Mouse (Mus musculus) forebrain, embryonic 11.5 days (tissue): ENCODE measurements around the gene Csrnp3. TPM values are rescaled to one million over a fixed set of nuclear protein-coding genes. Genes with fewer than 3 reads are reported as not detected.

Source experiments
- ATAC-seq: fragments of 200-750 bp; cut with Nextera tagmentation; replicated peaks from 2 replicates; pipeline ENCODE4 v1.8.0; 2017; ENCODE audit warnings: moderate TSS enrichment; ENCODE audit not compliant: low FRiP score
- DNase-seq: peaks from one replicate; pipeline ENCODE4 v3.0.0-alpha.2; 2017; ENCODE audit warnings: low spot score
- H3K27ac ChIP-seq: fragments of 300-500 bp; sonication (generic); 2 replicates; pipeline ENCODE4 v1.5.1; 2014; ENCODE audit warnings: low read depth, low read length
- H3K27me3 ChIP-seq: fragments of 300-500 bp; sonication (generic); 2 replicates; pipeline ENCODE4 v1.6.1; 2014; ENCODE audit warnings: mild to moderate bottlenecking, low read length, mixed read lengths; ENCODE audit not compliant: control insufficient read depth, insufficient read depth
- H3K36me3 ChIP-seq: fragments of 300-500 bp; sonication (generic); 2 replicates; pipeline ENCODE4 v1.6.1; 2014; ENCODE audit warnings: mild to moderate bottlenecking, low read length, moderate library complexity, mixed read lengths; ENCODE audit not compliant: control insufficient read depth, insufficient read depth
- H3K4me1 ChIP-seq: fragments of 300-500 bp; sonication (generic); replicated peaks from 2 replicates; pipeline ENCODE4 v1.6.1; 2014; ENCODE audit warnings: low read length, mixed read lengths; ENCODE audit not compliant: control insufficient read depth, insufficient read depth
- H3K4me2 ChIP-seq: fragments of 300-500 bp; sonication (generic); 2 replicates; pipeline ENCODE4 v1.6.1; 2014; ENCODE audit warnings: low read depth, mild to moderate bottlenecking, low read length, moderate library complexity, mixed read lengths; ENCODE audit not compliant: severe bottlenecking
- H3K4me3 ChIP-seq: fragments of 300-500 bp; sonication (generic); 2 replicates; pipeline ENCODE4 v1.5.1; 2014; ENCODE audit warnings: low read depth, low read length
- H3K9ac ChIP-seq: fragments of 300-500 bp; sonication (generic); 2 replicates; pipeline ENCODE4 v1.6.1; 2014; ENCODE audit warnings: low read length
- H3K9me3 ChIP-seq: fragments of 300-500 bp; sonication (generic); 2 replicates; pipeline ENCODE4 v1.6.1; 2016; ENCODE audit warnings: low read length, mixed read lengths; ENCODE audit not compliant: control insufficient read depth
- WGBS: fragments of 180-500 bp; shearing (Covaris S2); extraction: QIAGEN DNeasy Blood & Tissue Kit; methylation state at CpG from one replicate; pipeline ENCODE4 v1.1.7; 2014; 5-methylcytosine and 5-hydroxymethylcytosine counted together
- polyA plus RNA-seq: library from polyadenylated mRNA; unstranded; fragments of >200 nt; fragmentation: Nextera tagmentation; extraction: Ambion mirVana; gene quantifications from 2 replicates; pipeline ENCODE4 v1.2.1, GENCODE M21; 2014

Csrnp3 gene
- polyA plus RNA-seq, 1 experiment from 2014 or later = 13.4 TPM

- Histone ChIP-seq H3K27ac (no peak overlapping the region), H3K9ac (no peak overlapping the region), H3K27me3 (no peaks in the 10 kb centered on the region), H3K4me1 (no peaks in the 10 kb centered on the region), H3K36me3 (no peaks in the 10 kb centered on the region), H3K4me2 (no peak overlapping the region), H3K4me3 (no peak overlapping the region), H3K9me3 (no peaks in the 10 kb centered on the region)
- WGBS = 85% methylated on average over 8 of the region's 8 CpGs
- no peak for DNase-seq
- no peak for ATAC-seq
Measured at GRCm38 (mm10) chr2:65926935-65927708, 81.6 kb downstream of the Csrnp3 start.

- Histone ChIP-seq H3K9ac (no peak overlapping the region), H3K4me1 (no peaks in the 10 kb centered on the region), H3K36me3 (no peaks in the 10 kb centered on the region), H3K27me3 (no peaks in the 10 kb centered on the region), H3K27ac (no peak overlapping the region), H3K9me3 (no peaks in the 10 kb centered on the region), H3K4me2 (no peak overlapping the region), H3K4me3 (no peak overlapping the region)
- ATAC-seq = no peak
- 63% methylated on average over 3 of the region's 3 CpGs for WGBS
- no peak for DNase-seq
Measured at GRCm38 (mm10) chr2:65929286-65929685, 83.7 kb downstream of the Csrnp3 start.

GRCm38 (mm10) chr2:65929927-65930326 lies 84.4 kb downstream of the Csrnp3 start:
- DNase-seq (peak; percentile 62), ATAC-seq (peak; percentile 80)
- no peaks in the 10 kb centered on the region for H3K9me3 ChIP-seq

GRCm38 (mm10) chr2:65931313-65931712 lies 85.7 kb downstream of the Csrnp3 start:
- 52% methylated on average over 7 of the region's 7 CpGs for WGBS
- H3K4me2 ChIP-seq = peak overlapping the region; percentile 64
- no peaks in the 10 kb centered on the region for H3K27me3 ChIP-seq
- H3K4me1 ChIP-seq = no peaks in the 10 kb centered on the region
- H3K4me3 ChIP-seq = peak overlapping the region; percentile 37
- peak overlapping the region; percentile 59; the same call in 1 of the 2 replicates for H3K27ac ChIP-seq
- ATAC-seq (no peak), DNase-seq (no peak)
- H3K36me3 ChIP-seq = no peaks in the 10 kb centered on the region
- H3K9me3 ChIP-seq = no peaks in the 10 kb centered on the region
- peak overlapping the region; percentile 51; the same call in 1 of the 2 replicates for H3K9ac ChIP-seq

More at GRCm38 (mm10) chr2:65929927-65930326, 84.4 kb downstream of the Csrnp3 start:
- peak overlapping the region; percentile 13 for H3K9ac ChIP-seq
- no peaks in the 10 kb centered on the region for H3K27me3 ChIP-seq
- no peaks in the 10 kb centered on the region for H3K4me1 ChIP-seq
- WGBS = 48% methylated on average over 11 of the region's 11 CpGs
- H3K4me2 ChIP-seq = peak overlapping the region; percentile 11; the same call in 1 of the 2 replicates
- H3K4me3 ChIP-seq = peak overlapping the region; percentile 14; the same call in 1 of the 2 replicates
- H3K36me3 ChIP-seq = no peaks in the 10 kb centered on the region
- H3K27ac ChIP-seq = peak overlapping the region; percentile 63

- Histone ChIP-seq H3K4me1 (no peaks in the 10 kb centered on the region), H3K9ac (peak overlapping the region; percentile 51), H3K9me3 (no peaks in the 10 kb centered on the region), H3K4me2 (peak overlapping the region; percentile 64), H3K36me3 (no peaks in the 10 kb centered on the region), H3K4me3 (peak overlapping the region; percentile 37), H3K27me3 (no peaks in the 10 kb centered on the region), H3K27ac (peak overlapping the region; percentile 59; the same call in 1 of the 2 replicates)
- WGBS = 2% methylated on average over 11 of the region's 11 CpGs
- peak; percentile 77 for DNase-seq
- ATAC-seq = peak; percentile 92
Measured at GRCm38 (mm10) chr2:65931841-65932311, 86.3 kb downstream of the Csrnp3 start.

- H3K9ac ChIP-seq = no peak overlapping the region
- no peak overlapping the region for H3K27ac ChIP-seq
- no peaks in the 10 kb centered on the region for H3K9me3 ChIP-seq
- H3K27me3 ChIP-seq = no peaks in the 10 kb centered on the region
- H3K4me3 ChIP-seq = no peak overlapping the region
- H3K4me2 ChIP-seq = no peak overlapping the region
- no peaks in the 10 kb centered on the region for H3K36me3 ChIP-seq
- ATAC-seq = no peak
- no peak for DNase-seq
- H3K4me1 ChIP-seq = no peaks in the 10 kb centered on the region; the same call in 1 of the 2 replicates
- 68% methylated on average over 2 of the region's 2 CpGs for WGBS
Measured at GRCm38 (mm10) chr2:65934099-65934498, 88.5 kb downstream of the Csrnp3 start.

- Histone ChIP-seq H3K27ac (no peak overlapping the region), H3K9me3 (no peaks in the 10 kb centered on the region), H3K27me3 (no peaks in the 10 kb centered on the region), H3K4me3 (no peak overlapping the region), H3K36me3 (no peaks in the 10 kb centered on the region), H3K4me1 (no peaks in the 10 kb centered on the region; the same call in 1 of the 2 replicates), H3K4me2 (no peak overlapping the region), H3K9ac (no peak overlapping the region)
- DNase-seq = no peak
- WGBS = 23% methylated on average over 3 of the region's 3 CpGs
- peak; percentile 39; the same call in 1 of the 2 replicates for ATAC-seq
Measured at GRCm38 (mm10) chr2:65938900-65939299, 93.3 kb downstream of the Csrnp3 start.

- Histone ChIP-seq H3K4me3 (no peak overlapping the region), H3K27ac (no peak overlapping the region), H3K9me3 (no peaks in the 10 kb centered on the region), H3K4me2 (no peak overlapping the region), H3K27me3 (no peaks in the 10 kb centered on the region), H3K4me1 (no peaks in the 10 kb centered on the region; the same call in 1 of the 2 replicates), H3K9ac (no peak overlapping the region), H3K36me3 (no peaks in the 10 kb centered on the region)
- DNase-seq = no peak
- no peak for ATAC-seq
- 87% methylated on average over 5 of the region's 5 CpGs for WGBS
Measured at GRCm38 (mm10) chr2:65940351-65940750, 94.8 kb downstream of the Csrnp3 start.
